Mouse (Mus musculus): ENCODE results near the gene Bst2. TPM values are rescaled to one million over a fixed set of nuclear protein-coding genes. Genes with fewer than 3 reads are reported as not detected.

The Bst2 gene
- polyA plus RNA-seq, 1 experiment = 17.3 TPM

- Histone ChIP-seq H3K4me1 (ENCODE audit: control insufficient read depth, insufficient read depth, low read length) (no peaks in the 10 kb centered on the region), H3K4me3 (replicated peaks; ENCODE audit: insufficient read depth, low read depth, low read length) (no peak within 1 kb of the TSS), H3K27ac (ENCODE audit: insufficient read depth, low read length) (no peak within 1 kb of the TSS), H3K27me3 (ENCODE audit: control insufficient read depth, insufficient read depth, low read length) (peaks cover 3% of the 10 kb centered on the region; the same call in 1 of the 2 replicates)
- 6% methylated on average over 70 of the region's 70 CpGs for WGBS
- no peak for TF ChIP-seq POLR2A (IDR thresholded peaks at IDR 0.05; ENCODE audit: borderline replicate concordance, insufficient read depth, low read length)
- no peak for TF ChIP-seq CTCF (IDR thresholded peaks at IDR 0.05; ENCODE audit: borderline replicate concordance, insufficient read depth, low read depth, low read length)
- no peak for DNase-seq
These were observed 21.1 kb upstream of the Bst2 start, which contains the start of gene Tmem221 for GRCm38 (mm10) chr8:71558071-71558957. TSS of gene Tmem221 (minus strand) at chr8:71558871.

- no peak for DNase-seq
- WGBS = 85% methylated on average over 2 of the region's 2 CpGs
- Histone ChIP-seq H3K27ac (ENCODE audit: insufficient read depth, low read length) (no peak overlapping the region), H3K4me1 (ENCODE audit: control insufficient read depth, insufficient read depth, low read length) (no peaks in the 10 kb centered on the region), H3K4me3 (replicated peaks; ENCODE audit: insufficient read depth, low read depth, low read length) (no peak overlapping the region), H3K27me3 (ENCODE audit: control insufficient read depth, insufficient read depth, low read length) (peaks cover 3% of the 10 kb centered on the region; the same call in 1 of the 2 replicates)
- TF ChIP-seq CTCF (IDR thresholded peaks at IDR 0.05; ENCODE audit: borderline replicate concordance, insufficient read depth, low read depth, low read length) (no peak), POLR2A (IDR thresholded peaks at IDR 0.05; ENCODE audit: borderline replicate concordance, insufficient read depth, low read length) (no peak)
These were observed 17.4 kb upstream of the Bst2 start for GRCm38 (mm10) chr8:71554644-71555043.

- Histone ChIP-seq H3K27ac (ENCODE audit: insufficient read depth, low read length) (no peak overlapping the region), H3K27me3 (ENCODE audit: control insufficient read depth, insufficient read depth, low read length) (peaks cover 3% of the 10 kb centered on the region; the same call in 1 of the 2 replicates), H3K4me3 (replicated peaks; ENCODE audit: insufficient read depth, low read depth, low read length) (no peak overlapping the region), H3K4me1 (ENCODE audit: control insufficient read depth, insufficient read depth, low read length) (no peaks in the 10 kb centered on the region)
- no peak for DNase-seq
- TF ChIP-seq POLR2A (IDR thresholded peaks at IDR 0.05; ENCODE audit: borderline replicate concordance, insufficient read depth, low read length) (no peak), CTCF (IDR thresholded peaks at IDR 0.05; ENCODE audit: borderline replicate concordance, insufficient read depth, low read depth, low read length) (no peak)
- WGBS = 45% methylated on average over 6 of the region's 6 CpGs
These were observed 16.7 kb upstream of the Bst2 start for GRCm38 (mm10) chr8:71554001-71554400.

DNA sequence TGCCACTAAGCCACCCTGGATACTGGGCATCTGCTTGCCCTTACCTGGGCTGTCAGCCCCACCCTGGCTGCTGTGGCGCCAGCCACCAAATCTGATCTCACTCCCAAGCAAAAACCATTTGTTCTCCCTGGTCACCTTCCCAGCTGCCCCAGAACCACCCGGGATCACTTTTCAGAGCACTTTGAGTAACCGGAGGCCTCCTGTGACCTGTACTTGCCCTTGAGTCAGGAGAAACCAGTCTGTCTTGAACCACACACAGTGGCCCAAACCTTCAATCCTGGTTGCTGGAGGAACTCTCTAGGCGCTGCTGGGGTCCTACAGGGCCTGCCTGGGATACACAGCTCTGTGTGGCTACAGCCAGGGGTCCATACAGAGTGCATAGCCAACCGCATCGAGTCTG is 15.5 kb upstream of the Bst2 start:
- no peaks in the 10 kb centered on the region for H3K4me1 ChIP-seq (ENCODE audit: control insufficient read depth, insufficient read depth, low read length)
- TF ChIP-seq POLR2A (IDR thresholded peaks at IDR 0.05; ENCODE audit: borderline replicate concordance, insufficient read depth, low read length) (no peak), CTCF (IDR thresholded peaks at IDR 0.05; ENCODE audit: borderline replicate concordance, insufficient read depth, low read depth, low read length) (no peak)
- H3K4me3 ChIP-seq (replicated peaks; ENCODE audit: insufficient read depth, low read depth, low read length) = no peak overlapping the region
- no peak overlapping the region for H3K27ac ChIP-seq (ENCODE audit: insufficient read depth, low read length)
- 67% methylated on average over 6 of the region's 6 CpGs for whole genome bisulfite sequencing
- H3K27me3 ChIP-seq (ENCODE audit: control insufficient read depth, insufficient read depth, low read length) = no peaks in the 10 kb centered on the region
- DNase-seq = no peak

- no peak for DNase-seq
- Histone ChIP-seq H3K4me3 (replicated peaks; ENCODE audit: insufficient read depth, low read depth, low read length) (no peak overlapping the region), H3K27ac (ENCODE audit: insufficient read depth, low read length) (no peak overlapping the region), H3K4me1 (ENCODE audit: control insufficient read depth, insufficient read depth, low read length) (no peaks in the 10 kb centered on the region), H3K27me3 (ENCODE audit: control insufficient read depth, insufficient read depth, low read length) (no peaks in the 10 kb centered on the region)
- 61% methylated on average over 7 of the region's 7 CpGs for WGBS
- TF ChIP-seq CTCF (IDR thresholded peaks at IDR 0.05; ENCODE audit: borderline replicate concordance, insufficient read depth, low read depth, low read length) (no peak), POLR2A (IDR thresholded peaks at IDR 0.05; ENCODE audit: borderline replicate concordance, insufficient read depth, low read length) (no peak)
These were observed 13.5 kb upstream of the Bst2 start for GRCm38 (mm10) chr8:71550754-71551153.

GRCm38 (mm10) chr8:71547590-71547989 is 10.3 kb upstream of the Bst2 start:
- 88% methylated on average over 7 of the region's 7 CpGs for WGBS
- no peak for DNase-seq
- H3K27me3 ChIP-seq (ENCODE audit: control insufficient read depth, insufficient read depth, low read length) = no peaks in the 10 kb centered on the region

GRCm38 (mm10) chr8:71545053-71545452 is 7.8 kb upstream of the Bst2 start:
- DNase-seq = no peak
- H3K4me3 ChIP-seq (replicated peaks; ENCODE audit: insufficient read depth, low read depth, low read length) = no peak overlapping the region
- 0 out of 2 replicates have a peak, but pooled peaks cover 3% of the 10 kb centered on the region for H3K4me1 ChIP-seq (ENCODE audit: control insufficient read depth, insufficient read depth, low read length)
- H3K27ac ChIP-seq (ENCODE audit: insufficient read depth, low read length) = no peak overlapping the region
- TF ChIP-seq POLR2A (IDR thresholded peaks at IDR 0.05; ENCODE audit: borderline replicate concordance, insufficient read depth, low read length) (no peak), CTCF (IDR thresholded peaks at IDR 0.05; ENCODE audit: borderline replicate concordance, insufficient read depth, low read depth, low read length) (no peak)
- WGBS = 87% methylated on average over 11 of the region's 11 CpGs
- H3K27me3 ChIP-seq (ENCODE audit: control insufficient read depth, insufficient read depth, low read length) = no peaks in the 10 kb centered on the region

More at GRCm38 (mm10) chr8:71547590-71547989, 10.3 kb upstream of the Bst2 start:
- Histone ChIP-seq H3K4me1 (ENCODE audit: control insufficient read depth, insufficient read depth, low read length) (0 out of 2 replicates have a peak, but pooled peaks cover 3% of the 10 kb centered on the region), H3K27ac (ENCODE audit: insufficient read depth, low read length) (no peak overlapping the region), H3K4me3 (replicated peaks; ENCODE audit: insufficient read depth, low read depth, low read length) (no peak overlapping the region)
- TF ChIP-seq CTCF (IDR thresholded peaks at IDR 0.05; ENCODE audit: borderline replicate concordance, insufficient read depth, low read depth, low read length) = no peak
- no peak for TF ChIP-seq POLR2A (IDR thresholded peaks at IDR 0.05; ENCODE audit: borderline replicate concordance, insufficient read depth, low read length)

- Histone ChIP-seq H3K4me1 (ENCODE audit: control insufficient read depth, insufficient read depth, low read length) (0 out of 2 replicates have a peak, but pooled peaks cover 3% of the 10 kb centered on the region), H3K27ac (ENCODE audit: insufficient read depth, low read length) (no peak overlapping the region), H3K27me3 (ENCODE audit: control insufficient read depth, insufficient read depth, low read length) (no peaks in the 10 kb centered on the region), H3K4me3 (replicated peaks; ENCODE audit: insufficient read depth, low read depth, low read length) (no peak overlapping the region)
- TF ChIP-seq POLR2A (IDR thresholded peaks at IDR 0.05; ENCODE audit: borderline replicate concordance, insufficient read depth, low read length) = no peak
- TF ChIP-seq CTCF (IDR thresholded peaks at IDR 0.05; ENCODE audit: borderline replicate concordance, insufficient read depth, low read depth, low read length) = no peak
- 77% methylated on average over 9 of the region's 9 CpGs for WGBS
- no peak for DNase-seq
These were observed 6.5 kb upstream of the Bst2 start for GRCm38 (mm10) chr8:71543755-71544154.
